Mouse (Mus musculus): ENCODE results near the gene Gnao1. TPM values are rescaled to one million over a fixed set of nuclear protein-coding genes. Genes with fewer than 3 reads are reported as not detected.

Gnao1 gene
- polyA plus RNA-seq, 1 experiment from 2014 or later: 91.6 TPM

DNA sequence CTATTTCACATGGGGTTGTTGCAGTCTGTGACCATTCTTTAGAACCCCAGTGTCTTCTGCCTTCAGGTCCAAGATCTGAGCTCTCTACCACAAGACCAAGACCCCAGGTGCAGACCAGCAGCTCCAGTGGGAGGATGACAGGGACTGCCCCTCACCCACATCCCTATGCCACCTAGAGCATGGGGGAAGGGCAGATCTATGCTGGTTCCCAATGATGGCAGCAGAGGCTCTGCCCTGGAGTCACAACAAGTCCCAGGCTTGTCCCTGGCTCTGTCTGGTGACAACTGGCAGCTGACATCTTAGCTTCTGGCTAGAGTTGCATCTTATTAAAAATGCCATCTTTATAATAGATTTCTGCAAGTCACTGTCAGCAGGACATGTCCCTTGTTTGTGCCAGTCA is 73.5 kb downstream of the Gnao1 start:
- peak; percentile 55; the same call in 1 of the 2 replicates for ATAC-seq (ENCODE audit: low FRiP score)
- no peak overlapping the region for H3K9ac ChIP-seq
- no peak overlapping the region for H3K4me3 ChIP-seq
- H3K27ac ChIP-seq: no peak overlapping the region
- H3K36me3 ChIP-seq: no peaks in the 10 kb centered on the region
- H3K9me3 ChIP-seq (replicated peaks): no peaks in the 10 kb centered on the region
- H3K4me1 ChIP-seq: peaks cover 11% of the 10 kb centered on the region
- H3K27me3 ChIP-seq: no peaks in the 10 kb centered on the region
- H3K4me2 ChIP-seq (replicated peaks): no peak overlapping the region

GRCm38 (mm10) chr8:93883771-93884170 is 74.0 kb downstream of the Gnao1 start:
- WGBS: 69% methylated on average over 4 of the region's 4 CpGs
- Histone ChIP-seq H3K27me3 (no peaks in the 10 kb centered on the region), H3K27ac (no peak overlapping the region), H3K9me3 (replicated peaks) (no peaks in the 10 kb centered on the region), H3K4me3 (no peak overlapping the region), H3K4me2 (replicated peaks) (no peak overlapping the region), H3K36me3 (no peaks in the 10 kb centered on the region), H3K9ac (no peak overlapping the region), H3K4me1 (peaks cover 16% of the 10 kb centered on the region)
- ATAC-seq (ENCODE audit: low FRiP score): no peak

DNA sequence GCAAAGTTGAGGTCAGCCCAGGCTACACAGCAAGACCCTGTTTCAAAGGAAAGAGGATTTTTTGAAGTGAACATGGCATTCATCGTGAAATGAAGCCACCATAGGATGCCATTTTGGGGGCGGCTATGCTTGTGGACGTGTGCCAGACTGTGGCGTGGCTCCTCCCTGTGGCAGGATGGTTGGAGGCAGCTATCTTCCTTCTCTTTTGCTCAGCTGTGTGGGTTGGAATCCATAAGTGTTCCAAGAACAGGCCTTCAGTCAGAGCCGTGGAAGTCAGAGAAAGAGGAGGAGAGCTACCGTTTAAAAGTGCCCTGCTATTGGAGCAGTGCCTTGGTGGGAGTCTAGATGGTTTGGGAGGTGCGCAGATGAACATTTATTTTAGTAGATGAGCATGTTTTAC is 74.5 kb downstream of the Gnao1 start:
- WGBS: 94% methylated on average over 7 of the region's 7 CpGs
- Histone ChIP-seq H3K27ac (no peak overlapping the region), H3K9ac (no peak overlapping the region), H3K36me3 (no peaks in the 10 kb centered on the region), H3K4me3 (no peak overlapping the region), H3K4me2 (replicated peaks) (no peak overlapping the region), H3K4me1 (peaks cover 22% of the 10 kb centered on the region), H3K27me3 (no peaks in the 10 kb centered on the region), H3K9me3 (replicated peaks) (no peaks in the 10 kb centered on the region)
- ATAC-seq (ENCODE audit: low FRiP score): no peak

GRCm38 (mm10) chr8:93886181-93886580 is 76.4 kb downstream of the Gnao1 start:
- H3K27ac ChIP-seq: no peak overlapping the region
- no peaks in the 10 kb centered on the region for H3K9me3 ChIP-seq (replicated peaks)
- no peak overlapping the region for H3K4me2 ChIP-seq (replicated peaks)
- no peaks in the 10 kb centered on the region for H3K36me3 ChIP-seq
- ATAC-seq (ENCODE audit: low FRiP score): no peak
- H3K4me1 ChIP-seq: peaks cover 28% of the 10 kb centered on the region
- no peak overlapping the region for H3K4me3 ChIP-seq
- no peaks in the 10 kb centered on the region for H3K27me3 ChIP-seq
- WGBS: 76% methylated on average over 5 of the region's 5 CpGs
- H3K9ac ChIP-seq: no peak overlapping the region

DNA sequence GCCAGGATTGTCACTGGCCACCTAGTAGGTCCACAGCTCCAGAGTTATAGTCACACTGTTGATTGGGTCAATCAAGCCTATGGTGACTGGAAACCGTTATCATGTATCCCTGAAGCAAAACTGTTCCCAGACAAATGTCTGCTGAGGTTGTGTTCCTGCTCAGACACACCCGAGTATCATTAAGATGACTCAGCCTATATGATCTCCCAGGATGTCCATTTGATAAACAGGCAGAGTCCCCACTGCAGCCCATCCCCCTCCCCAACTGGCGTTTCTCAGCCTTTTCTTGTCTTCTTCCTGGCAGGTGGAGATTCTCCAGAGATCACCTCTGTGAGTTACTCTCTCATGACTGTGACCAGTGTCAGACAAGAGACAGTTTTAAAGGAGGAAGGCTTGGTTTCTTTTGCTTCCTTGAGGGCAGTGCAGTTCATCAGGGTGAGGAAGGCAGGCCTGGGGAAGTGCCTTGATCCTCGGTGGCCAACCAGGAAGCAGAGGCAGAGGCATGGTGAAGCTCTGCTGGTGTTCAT is 78.4 kb downstream of the Gnao1 start:
- Histone ChIP-seq H3K27me3 (no peaks in the 10 kb centered on the region), H3K27ac (peak overlapping the region; percentile 52; the same call in 1 of the 2 replicates), H3K36me3 (no peaks in the 10 kb centered on the region), H3K9ac (no peak overlapping the region), H3K4me1 (peaks cover 20% of the 10 kb centered on the region), H3K9me3 (replicated peaks) (no peaks in the 10 kb centered on the region), H3K4me2 (replicated peaks) (no peak overlapping the region), H3K4me3 (no peak overlapping the region)
- 72% methylated on average over 4 of the region's 4 CpGs for WGBS
- ATAC-seq (ENCODE audit: low FRiP score): no peak

DNA sequence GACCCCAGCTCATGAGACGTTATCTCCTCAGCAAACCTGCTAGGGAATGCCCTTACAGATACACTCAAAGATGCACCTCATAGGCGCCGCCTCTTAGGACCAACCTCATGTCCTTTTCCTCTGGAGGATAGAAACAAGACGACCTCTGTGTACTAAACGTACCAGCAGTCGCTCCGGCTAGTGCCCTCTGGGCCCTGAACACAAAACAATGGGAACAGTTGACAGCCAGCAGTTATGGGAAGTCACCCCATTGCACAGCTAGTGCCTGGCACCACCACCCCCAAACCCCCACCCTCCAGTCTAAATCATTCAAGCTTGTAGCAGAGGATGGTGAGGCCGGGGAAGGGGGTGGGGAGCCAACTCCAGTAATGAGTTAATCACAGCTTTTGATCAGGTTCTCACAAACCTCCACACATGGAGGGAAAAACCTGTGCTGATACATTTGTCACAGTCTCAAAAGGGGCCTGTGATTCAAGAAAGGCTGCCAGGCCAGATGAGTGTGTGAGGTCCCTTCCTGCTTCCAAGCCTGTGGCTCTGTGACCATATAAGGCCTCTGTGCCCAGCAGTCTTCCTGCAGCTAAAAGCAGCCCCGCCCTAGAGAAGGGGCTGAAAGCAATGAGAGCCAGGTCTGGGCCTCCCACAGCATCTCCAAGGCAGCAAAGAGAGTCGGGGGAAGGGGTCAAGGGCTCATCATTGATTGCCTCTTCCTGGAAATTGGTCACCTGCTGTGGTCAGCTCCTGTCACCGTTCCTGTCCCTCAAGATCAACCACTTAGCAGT is 79.1 kb downstream of the Gnao1 start:
- Histone ChIP-seq H3K4me3 (no peak overlapping the region), H3K36me3 (no peaks in the 10 kb centered on the region), H3K27me3 (no peaks in the 10 kb centered on the region), H3K27ac (peak overlapping the region; percentile 52; the same call in 1 of the 2 replicates), H3K4me1 (peaks cover 18% of the 10 kb centered on the region), H3K4me2 (replicated peaks) (no peak overlapping the region), H3K9me3 (replicated peaks) (no peaks in the 10 kb centered on the region), H3K9ac (no peak overlapping the region)
- 48% methylated on average over 11 of the region's 11 CpGs for WGBS
- ATAC-seq (ENCODE audit: low FRiP score): no peak; the same call in 1 of the 2 replicates

DNA sequence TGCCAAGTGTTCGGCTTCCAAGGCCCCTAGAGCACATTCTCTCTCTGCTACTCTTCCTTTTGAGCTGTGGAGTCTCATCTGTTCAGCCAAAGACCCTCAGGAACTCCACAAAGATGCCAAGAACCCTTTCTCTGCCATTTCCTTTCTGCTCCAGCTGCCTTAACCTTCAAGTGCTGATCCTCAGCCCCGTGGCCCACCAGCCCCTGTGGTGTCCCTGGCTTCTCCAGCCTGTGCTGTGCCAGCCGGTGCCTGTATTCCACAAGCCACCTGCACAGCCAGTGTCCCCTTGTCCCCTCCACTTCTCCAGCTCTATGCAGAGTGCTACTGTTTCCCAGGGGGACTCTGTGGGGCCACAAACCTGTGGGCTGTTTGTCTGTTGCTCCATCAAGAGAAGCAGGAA is 83.8 kb downstream of the Gnao1 start:
- no peak for ATAC-seq (ENCODE audit: low FRiP score)
- peaks cover 23% of the 10 kb centered on the region for H3K36me3 ChIP-seq
- no peaks in the 10 kb centered on the region for H3K27me3 ChIP-seq
- H3K9me3 ChIP-seq (replicated peaks): no peaks in the 10 kb centered on the region
- H3K9ac ChIP-seq: no peak overlapping the region
- peaks cover 17% of the 10 kb centered on the region for H3K4me1 ChIP-seq
- no peak overlapping the region for H3K4me3 ChIP-seq
- no peak overlapping the region for H3K4me2 ChIP-seq (replicated peaks)
- WGBS: 84% methylated on average over 3 of the region's 3 CpGs
- H3K27ac ChIP-seq: no peak overlapping the region

DNA sequence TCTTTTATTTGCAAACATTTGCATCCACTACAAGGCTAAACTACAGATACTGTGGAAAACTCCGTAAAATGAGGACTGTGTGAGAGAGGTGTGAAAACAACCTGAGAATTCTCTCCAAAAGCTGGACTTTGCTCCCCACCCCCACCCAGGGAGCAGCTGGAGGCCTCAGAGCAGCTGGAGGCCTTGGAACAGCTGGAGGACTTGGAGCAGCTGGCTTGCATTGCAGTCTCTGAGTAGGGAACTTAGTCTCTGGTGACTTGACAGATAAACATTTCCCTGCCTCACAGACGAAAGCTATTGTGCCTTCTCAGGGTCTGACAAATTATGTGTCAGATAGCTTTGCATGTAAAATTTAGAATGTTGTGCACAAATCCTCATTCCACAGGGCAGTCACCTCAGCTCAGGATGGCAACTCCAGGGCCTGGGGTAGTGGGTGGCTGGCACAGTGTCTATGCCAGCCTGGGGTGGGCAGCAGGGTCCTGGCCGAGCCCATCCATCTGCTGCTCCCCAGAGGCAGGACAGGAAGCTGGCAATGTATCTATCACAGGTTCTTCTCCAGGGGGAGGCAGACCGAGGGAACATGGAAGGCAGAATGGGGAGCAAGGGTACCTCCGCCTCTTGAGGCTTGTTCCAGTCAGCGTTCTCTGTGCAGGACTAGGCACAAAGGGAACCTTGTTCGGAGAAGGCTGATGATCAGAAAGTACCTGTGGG is 87.2 kb downstream of the Gnao1 start:
- H3K4me2 ChIP-seq (replicated peaks): no peak overlapping the region
- no peak for ATAC-seq (ENCODE audit: low FRiP score)
- no peaks in the 10 kb centered on the region for H3K9me3 ChIP-seq (replicated peaks)
- no peak overlapping the region for H3K4me3 ChIP-seq
- H3K4me1 ChIP-seq: peaks cover 7% of the 10 kb centered on the region
- no peak overlapping the region for H3K27ac ChIP-seq
- H3K27me3 ChIP-seq: no peaks in the 10 kb centered on the region
- 81% methylated on average over 7 of the region's 7 CpGs for WGBS
- peaks cover 23% of the 10 kb centered on the region for H3K36me3 ChIP-seq
- H3K9ac ChIP-seq: no peak overlapping the region

DNA sequence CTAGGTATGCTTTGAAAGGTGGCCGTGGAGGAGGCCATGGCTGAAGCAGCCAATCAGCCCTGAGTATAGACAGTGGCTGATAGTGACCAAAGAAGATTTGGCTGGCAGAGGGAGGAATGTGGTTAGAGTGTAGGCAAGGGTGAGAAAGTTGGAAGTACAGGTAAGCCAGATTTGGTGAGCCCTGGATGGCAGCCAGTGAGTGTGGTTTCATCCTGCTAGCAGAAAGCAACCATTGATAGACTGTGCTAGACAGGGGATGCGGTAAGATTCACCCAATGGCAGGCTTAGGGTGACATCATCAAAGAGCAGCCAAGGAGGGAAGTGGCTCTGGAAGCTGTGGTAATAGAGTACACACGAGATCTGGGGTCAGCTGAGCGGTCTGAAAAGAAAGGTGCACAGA is 88.8 kb downstream of the Gnao1 start:
- no peak overlapping the region for H3K4me2 ChIP-seq (replicated peaks)
- ATAC-seq (ENCODE audit: low FRiP score): no peak
- H3K27ac ChIP-seq: no peak overlapping the region
- peaks cover 7% of the 10 kb centered on the region for H3K4me1 ChIP-seq
- H3K9me3 ChIP-seq (replicated peaks): no peaks in the 10 kb centered on the region
- 89% methylated on average over 4 of the region's 4 CpGs for WGBS
- H3K4me3 ChIP-seq: no peak overlapping the region
- no peak overlapping the region for H3K9ac ChIP-seq
- no peaks in the 10 kb centered on the region for H3K27me3 ChIP-seq
- H3K36me3 ChIP-seq: peaks cover 26% of the 10 kb centered on the region

DNA sequence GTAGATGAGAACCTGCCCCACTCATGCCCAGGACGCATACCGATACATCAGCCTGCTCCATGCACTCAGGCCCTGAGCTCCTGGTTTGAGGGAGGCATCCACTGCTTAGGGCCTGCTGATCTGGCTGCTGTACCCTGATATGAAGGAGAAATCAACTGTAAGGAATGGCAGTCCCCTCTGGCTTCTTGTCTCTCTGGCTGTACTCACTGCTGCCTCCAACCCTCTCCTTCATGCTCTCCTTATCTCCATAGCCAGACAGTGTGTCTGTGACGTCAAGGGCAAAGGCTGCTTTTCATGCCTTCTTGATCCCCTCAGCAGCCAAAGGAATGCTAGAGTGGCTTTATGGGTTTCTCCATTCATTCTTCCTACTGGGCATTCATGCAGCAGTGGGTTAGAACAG is 92.3 kb downstream of the Gnao1 start:
- Histone ChIP-seq H3K4me2 (replicated peaks) (no peak overlapping the region), H3K4me1 (peaks cover 9% of the 10 kb centered on the region), H3K9ac (no peak overlapping the region), H3K36me3 (peaks cover 11% of the 10 kb centered on the region; the same call in 1 of the 2 replicates), H3K27me3 (no peaks in the 10 kb centered on the region), H3K9me3 (replicated peaks) (no peaks in the 10 kb centered on the region), H3K27ac (no peak overlapping the region), H3K4me3 (no peak overlapping the region)
- ATAC-seq (ENCODE audit: low FRiP score): no peak
- WGBS: 69% methylated on average over 3 of the region's 3 CpGs

DNA sequence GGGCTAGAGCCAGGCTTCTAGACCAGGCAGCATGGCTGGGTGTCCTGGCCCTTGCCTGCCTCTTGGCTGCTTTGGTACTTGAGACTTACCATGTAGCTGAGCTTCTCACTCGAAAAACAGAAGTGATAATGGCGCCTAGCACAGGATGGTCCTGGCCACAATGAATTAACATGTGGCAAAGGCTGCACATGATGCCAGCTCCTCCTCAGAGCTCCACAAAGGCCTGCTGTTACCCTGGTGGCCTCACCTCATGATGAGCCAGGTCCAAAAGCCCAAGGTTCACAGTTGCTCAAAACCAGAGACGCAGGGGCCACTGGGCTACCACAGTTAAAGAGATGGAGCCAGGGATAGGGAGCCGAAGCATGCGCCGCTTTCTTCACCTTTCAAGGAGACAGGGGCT is 97.2 kb downstream of the Gnao1 start:
- H3K27ac ChIP-seq: no peak overlapping the region
- ATAC-seq (ENCODE audit: low FRiP score): no peak

GRCm38 (mm10) chr8:93907987-93908441 is 98.2 kb downstream of the Gnao1 start:
- Histone ChIP-seq H3K4me1 (peaks cover 34% of the 10 kb centered on the region), H3K27me3 (no peaks in the 10 kb centered on the region), H3K9ac (no peak overlapping the region), H3K4me2 (replicated peaks) (no peak overlapping the region), H3K4me3 (no peak overlapping the region), H3K36me3 (0 out of 2 replicates have a peak, but pooled peaks cover 3% of the 10 kb centered on the region), H3K9me3 (replicated peaks) (no peaks in the 10 kb centered on the region), H3K27ac (peak overlapping the region; percentile 69)
- peak; percentile 49 for ATAC-seq (ENCODE audit: low FRiP score)
- WGBS: 44% methylated on average over 5 of the region's 5 CpGs

More for the DNA sequence above, 97.2 kb downstream of the Gnao1 start:
- WGBS: 97% methylated on average over 6 of the region's 6 CpGs
- Histone ChIP-seq H3K9ac (no peak overlapping the region), H3K4me2 (replicated peaks) (no peak overlapping the region), H3K36me3 (0 out of 2 replicates have a peak, but pooled peaks cover 3% of the 10 kb centered on the region), H3K27me3 (no peaks in the 10 kb centered on the region), H3K4me1 (peaks cover 28% of the 10 kb centered on the region), H3K9me3 (replicated peaks) (no peaks in the 10 kb centered on the region), H3K4me3 (no peak overlapping the region)

Data from hindbrain, embryonic 12.5 days (tissue).